Mouse (Mus musculus) adrenal gland, postnatal 10 days (tissue): ENCODE data around the gene Chchd10. TPM values are rescaled to one million over a fixed set of nuclear protein-coding genes. Genes with fewer than 3 reads are reported as not detected.
"Not testable (repeated sequence)": the region's sequence is repeated elsewhere in the genome, so short reads cannot be mapped to it uniquely, and the experiment has no call there.

ENCODE experiments used
- DNase-seq: peaks from one replicate; pipeline ENCODE4 v3.0.0; 2021; ENCODE audit warnings: mixed read lengths
- long read RNA-seq, 2 experiments: library from polyadenylated mRNA; stranded (forward); transcript quantifications; one replicate each; pipeline ENCODE4 v2.0.0; 2021
- total RNA-seq, 2 experiments: library from RNA; stranded (reverse); gene quantifications; 2 replicates each; pipeline ENCODE4 v1.2.3; 2021

Gene Chchd10
- 1,000 to 10,000 TPM; 1,348 to 1,353 TPM for total RNA-seq
- long read RNA-seq, experiment 1, transcript Chchd10-202 (2 exons, 405 nt): minor isoform, 11 of 1,648 reads
- long read RNA-seq, experiment 1, transcript Chchd10-201 (4 exons, 939 nt): major isoform, 1,548 of 1,648 reads
- long read RNA-seq, experiment 1, partial matches to known transcripts: 85 of 1,648 reads
- long read RNA-seq, experiment 1, other reads (novel, unspliced or antisense): 4 of 1,648 reads
- long read RNA-seq, experiment 2, transcript Chchd10-201 (4 exons, 939 nt): major isoform, 1,321 of 1,373 reads
- long read RNA-seq, experiment 2, transcript Chchd10-202 (2 exons, 405 nt): minor isoform, 9 of 1,373 reads
- long read RNA-seq, experiment 2, partial matches to known transcripts: 29 of 1,373 reads
- long read RNA-seq, experiment 2, other reads (novel, unspliced or antisense): 14 of 1,373 reads

DNA sequence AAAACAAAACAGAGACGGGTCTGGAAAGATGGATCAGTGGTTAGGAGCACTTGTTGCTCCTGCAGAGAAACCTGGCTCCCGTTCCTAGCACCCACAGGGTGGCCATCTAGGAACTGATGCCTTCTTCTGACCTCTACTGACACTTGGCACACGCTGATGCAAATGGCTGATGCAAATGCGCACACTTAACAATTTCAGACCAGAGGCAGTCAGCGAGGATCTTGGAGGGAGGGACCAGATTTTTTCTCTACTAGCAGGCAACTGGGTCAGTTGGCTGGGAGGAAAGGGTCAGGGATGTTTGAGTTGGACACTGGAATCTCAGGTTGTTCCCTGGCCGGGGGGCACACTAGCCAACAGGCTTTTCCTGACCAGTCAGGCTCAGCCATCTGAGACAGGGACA, at the start of gene Chchd10:
Chchd10 (plus strand) TSS at position 240 of the 400 bp plus-strand sequence.
- no peak for DNase-seq

DNA sequence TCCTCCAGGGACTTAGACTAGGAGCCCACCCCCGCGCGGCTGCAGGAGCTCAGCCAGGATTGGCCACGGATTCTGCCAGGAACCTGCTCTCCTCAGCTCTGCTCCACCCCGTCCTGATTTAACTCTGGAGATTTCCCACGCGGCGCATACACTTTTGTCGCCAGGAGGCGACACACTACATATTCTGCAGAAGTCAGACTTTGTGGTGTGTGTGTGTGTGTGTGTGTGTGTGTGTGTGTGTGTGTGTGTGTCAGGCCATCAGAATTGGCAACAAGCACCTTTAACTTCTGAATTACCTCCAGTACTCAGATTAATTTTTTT, 49.7 kb upstream of the Chchd10 start:
- peak; percentile 84 for DNase-seq

DNA sequence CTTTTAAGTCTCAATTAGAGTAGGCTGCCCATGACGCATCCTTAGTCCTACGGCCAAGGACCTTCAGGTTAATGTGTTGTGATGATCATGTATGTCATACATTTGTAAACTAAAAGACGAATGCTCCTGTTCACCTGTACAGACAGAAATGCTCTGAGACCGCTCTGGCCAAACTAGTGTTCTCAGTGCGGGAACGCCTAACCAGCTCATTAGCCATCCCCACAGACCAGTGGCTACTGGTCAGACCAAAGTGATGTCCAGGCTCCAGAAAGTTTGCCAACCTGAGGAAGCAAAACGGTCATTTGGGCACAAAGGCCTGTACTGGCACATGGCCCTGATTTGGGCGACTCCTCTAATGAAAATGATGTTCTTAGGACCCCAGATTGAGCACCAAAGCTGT, 48.2 kb upstream of the Chchd10 start:
- DNase-seq: no peak

DNA sequence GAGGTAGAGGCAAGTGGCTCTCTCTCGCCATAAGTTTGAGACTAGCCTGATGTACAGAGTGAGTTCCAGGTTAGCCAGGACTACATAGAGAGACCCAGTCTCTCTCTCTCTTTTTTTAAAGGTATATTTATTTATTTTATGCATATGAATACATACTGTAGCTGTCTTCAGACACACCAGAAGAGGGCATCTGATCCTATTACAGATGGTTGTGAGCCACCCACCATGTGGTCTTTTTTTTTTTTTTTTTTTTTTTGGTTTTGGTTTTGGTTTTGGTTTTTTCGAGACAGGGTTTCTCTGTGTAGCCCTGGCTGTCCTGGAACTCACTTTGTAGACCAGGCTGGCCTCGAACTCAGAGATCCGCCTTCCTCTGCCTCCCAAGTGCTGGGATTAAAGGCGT, 45.4 kb upstream of the Chchd10 start:
- DNase-seq: not testable (repeated sequence)

DNA sequence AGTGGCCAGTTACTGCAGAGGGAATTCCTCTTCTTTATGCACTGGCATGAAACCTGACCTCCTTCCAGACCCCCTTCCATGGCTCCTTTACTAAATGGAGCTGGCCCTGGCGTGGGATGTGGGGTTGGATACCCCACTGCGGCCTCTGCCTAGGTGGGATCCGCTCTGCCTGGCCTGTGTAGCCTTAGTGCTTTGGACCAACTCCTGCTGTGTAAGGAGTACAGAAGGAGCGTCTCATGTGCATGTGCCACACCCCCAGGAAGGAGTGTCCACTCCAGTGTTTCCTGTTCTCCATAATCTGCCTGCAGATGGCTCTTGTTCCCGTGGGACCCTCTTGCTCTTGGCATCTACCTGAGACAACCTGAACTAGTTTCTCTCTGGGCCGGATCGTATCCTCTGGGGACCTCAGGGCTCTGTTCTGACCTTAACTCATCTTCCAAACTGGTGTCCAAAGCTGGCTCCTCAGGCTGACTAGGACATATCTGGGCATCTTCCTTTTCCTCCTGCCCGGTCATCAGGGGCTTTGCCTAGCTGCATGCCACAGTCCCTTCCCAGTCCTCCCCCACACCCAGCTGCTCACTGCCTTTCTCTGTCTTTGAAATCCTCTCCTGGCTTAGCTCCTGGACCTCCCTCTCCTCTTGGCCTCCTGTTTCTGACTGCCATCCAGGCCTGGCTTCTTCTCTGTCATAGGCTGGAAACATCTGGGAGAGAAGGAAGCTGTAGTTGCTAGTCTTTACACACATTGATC, 43.4 kb upstream of the Chchd10 start:
- DNase-seq: no peak

DNA sequence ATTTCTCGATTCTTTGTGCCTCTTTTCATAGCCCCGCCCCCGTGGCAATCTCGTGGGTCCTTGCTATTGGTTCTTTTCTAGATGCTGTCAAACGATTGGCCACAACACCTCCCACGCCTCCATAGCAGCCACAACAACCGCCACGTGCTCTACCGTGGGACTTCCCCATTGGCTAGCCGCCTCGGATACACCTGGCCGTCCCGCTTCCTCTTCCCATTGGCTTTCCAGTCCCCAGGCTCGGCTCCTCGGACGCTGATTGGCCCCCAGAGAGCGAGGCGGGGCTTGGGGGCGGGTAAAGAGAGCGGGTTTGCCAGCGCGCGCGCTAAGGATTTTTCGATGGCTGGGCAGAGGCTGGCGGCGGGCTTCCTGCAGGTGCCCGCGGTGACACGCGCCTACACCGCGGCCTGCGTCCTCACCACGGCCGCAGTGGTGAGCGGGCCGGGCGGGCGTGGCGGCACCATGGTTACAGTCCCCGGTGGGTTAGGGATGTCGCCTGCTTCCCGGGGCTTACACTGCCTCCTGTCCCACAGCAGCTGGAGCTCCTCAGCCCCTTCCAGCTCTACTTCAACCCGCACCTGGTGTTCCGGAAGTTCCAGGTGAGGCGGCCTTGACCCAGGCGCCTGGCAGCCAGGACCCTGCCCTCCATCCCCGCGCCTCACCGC, 39.7 kb upstream of the Chchd10 start, which contains the start of gene Derl3:
Derl3 (plus strand) TSS at position 325 of the 662 bp plus-strand sequence.
- DNase-seq: peak; percentile 94

DNA sequence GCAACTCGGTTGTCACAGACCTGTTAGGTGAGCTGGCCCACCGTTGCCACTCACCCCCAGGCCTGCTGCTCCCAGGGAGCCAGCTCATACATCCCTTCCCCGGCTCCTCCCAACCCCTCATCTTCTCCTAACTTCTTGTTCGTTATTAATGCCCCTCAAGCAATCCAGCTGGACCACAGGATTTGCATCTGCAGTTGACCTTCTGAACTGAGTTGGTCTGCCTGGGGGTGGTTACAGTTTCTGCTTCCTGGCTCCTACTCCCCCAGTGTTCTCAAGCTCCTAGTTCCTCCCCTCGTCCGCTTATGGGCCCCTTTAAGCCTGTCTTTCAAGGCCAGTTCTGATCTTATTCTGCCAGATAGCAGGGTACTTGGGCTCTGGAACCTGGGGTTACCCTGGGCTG, 38.3 kb upstream of the Chchd10 start:
- no peak for DNase-seq

DNA sequence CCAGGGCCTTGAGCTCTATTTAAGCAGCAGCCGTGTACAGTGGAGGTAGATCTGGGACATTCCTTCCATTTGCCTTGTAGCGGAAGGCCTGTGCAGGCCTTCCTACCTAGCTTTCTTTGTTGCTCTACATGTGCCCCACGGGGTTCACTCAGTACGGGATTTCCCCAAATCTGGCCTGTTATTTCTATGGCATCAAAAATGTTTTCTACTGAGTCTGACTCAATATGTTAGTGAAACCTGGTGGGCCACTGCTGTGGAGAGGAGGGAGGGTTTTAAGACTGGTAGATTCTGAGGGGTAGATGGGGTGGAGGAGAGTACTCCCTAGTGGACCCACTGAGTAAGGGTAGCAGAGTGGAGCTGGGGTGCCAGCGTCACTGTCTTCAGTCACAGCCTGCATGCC, 37.2 kb upstream of the Chchd10 start:
- DNase-seq: no peak

DNA sequence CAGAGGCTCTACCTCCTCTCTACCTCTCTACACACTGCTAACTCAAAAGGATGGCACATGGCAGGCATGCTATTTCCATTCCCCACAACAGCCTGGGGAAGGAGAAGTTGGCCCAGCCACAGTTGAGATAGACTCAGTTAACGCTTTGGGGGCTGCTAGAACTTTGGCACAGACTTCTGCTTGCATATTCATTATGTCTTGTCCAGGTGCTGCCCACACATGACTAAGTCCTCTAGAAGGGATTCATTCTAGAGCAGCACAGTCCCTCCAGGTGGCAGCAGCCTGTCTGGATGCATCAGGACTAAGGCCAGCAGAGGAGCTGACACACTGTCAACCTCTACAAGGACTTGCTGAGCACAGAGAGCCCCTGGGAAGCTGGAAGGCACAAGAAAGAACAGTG, 36.7 kb upstream of the Chchd10 start:
- DNase-seq: no peak

DNA sequence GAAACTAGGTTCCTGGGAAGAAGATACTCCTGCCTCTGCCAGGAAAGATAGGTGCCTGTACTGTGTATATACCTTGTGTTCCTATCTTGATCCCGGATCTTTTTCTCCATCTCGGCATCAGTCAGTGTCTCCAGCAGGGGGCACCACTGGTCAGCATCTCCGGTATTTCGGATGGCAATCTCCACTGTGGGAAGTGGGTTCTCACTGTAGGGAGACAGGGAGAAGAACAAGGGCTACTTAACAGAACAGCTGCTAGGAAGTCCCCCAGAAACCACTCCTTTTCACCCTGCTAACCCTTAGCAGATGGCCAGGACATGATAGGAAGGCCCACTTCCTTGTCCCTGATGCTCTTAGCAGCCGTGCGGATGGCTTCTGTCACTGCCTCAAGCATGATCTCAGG, 35.6 kb upstream of the Chchd10 start:
- DNase-seq: peak; percentile 88

DNA sequence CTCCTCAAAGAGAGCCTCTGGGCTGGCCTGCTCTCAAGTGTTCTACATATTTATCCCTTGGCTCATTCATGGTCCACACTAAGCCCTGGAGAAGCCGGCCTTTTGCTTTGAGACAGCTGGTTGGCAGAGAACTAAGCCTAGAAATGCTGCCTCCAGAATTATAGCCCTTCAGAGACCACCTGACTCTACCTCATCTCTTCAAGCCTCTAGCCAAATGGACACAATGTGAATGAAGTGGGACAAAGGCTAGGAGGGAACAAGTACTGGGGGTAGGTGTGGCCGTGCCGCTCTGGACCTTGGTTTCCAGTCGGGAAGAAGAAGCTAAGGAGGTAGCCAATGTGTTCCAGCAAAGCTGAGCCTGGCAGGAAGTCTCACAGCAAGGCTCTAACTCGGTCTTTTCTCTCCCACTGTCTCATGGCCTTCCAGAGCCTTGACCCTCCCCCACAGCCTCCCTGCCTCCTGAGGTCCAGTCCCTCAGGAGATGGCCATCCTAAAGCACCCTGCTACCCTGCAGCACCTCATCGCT, 34.8 kb upstream of the Chchd10 start:
- peak; percentile 31 for DNase-seq

DNA sequence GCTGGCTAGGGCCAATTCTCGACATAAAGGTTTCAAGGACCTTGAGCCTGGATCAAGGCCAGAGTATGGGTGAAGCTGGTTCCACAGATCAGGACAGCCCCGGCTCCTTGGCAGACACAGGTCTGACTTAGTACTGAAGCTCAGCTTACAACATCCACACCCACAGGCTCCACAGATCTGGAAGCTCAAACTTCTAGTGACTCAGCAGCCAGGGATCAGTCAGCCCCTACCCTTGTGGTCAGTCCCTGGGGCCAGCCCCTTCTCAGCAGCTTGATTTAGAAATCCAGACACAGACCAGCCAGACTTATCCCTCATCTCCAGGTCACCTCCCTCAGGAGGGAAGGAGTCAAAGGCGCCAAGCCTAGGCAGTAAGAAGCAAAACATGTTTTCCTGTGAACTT, 34.1 kb upstream of the Chchd10 start:
- peak; percentile 80 for DNase-seq

DNA sequence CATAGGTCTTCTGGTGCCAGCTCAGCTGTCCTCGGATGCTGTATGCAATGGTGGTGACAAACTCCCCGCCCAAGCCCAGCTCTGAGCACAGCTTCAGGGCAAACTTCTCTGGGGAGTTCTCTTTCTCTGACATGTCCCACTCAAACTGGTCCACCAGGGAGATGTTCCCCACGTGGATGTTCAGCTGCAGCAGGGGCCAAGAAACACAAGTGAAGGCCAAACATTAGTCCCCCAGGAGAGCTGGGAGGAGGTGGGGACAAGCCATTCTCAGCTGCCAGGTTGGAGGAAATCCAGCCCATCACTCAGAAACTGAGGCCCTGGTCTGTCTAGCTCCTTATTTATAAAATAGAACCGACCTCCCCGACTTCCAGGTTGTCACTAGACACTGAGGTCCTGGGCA, 28.5 kb upstream of the Chchd10 start:
- no peak for DNase-seq

DNA sequence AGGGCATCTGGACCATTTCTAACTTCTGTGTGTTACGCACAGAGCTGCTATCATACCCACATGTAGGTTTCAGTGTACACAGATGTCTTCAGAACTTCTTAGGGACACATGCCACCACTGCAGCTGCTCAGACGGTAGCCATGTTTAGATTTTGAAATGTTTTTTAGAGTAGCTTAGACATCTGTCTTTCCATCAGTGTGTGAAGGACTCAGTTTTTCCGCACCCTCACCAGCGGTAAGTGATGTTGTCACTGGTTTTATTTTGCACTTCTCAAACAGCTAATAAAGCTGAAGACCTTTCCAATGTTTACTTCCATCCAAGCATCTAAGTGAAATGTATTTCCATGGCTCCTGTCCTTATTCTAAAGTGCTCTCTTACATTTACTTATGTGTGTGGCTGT, 26.0 kb upstream of the Chchd10 start:
- DNase-seq: no peak

DNA sequence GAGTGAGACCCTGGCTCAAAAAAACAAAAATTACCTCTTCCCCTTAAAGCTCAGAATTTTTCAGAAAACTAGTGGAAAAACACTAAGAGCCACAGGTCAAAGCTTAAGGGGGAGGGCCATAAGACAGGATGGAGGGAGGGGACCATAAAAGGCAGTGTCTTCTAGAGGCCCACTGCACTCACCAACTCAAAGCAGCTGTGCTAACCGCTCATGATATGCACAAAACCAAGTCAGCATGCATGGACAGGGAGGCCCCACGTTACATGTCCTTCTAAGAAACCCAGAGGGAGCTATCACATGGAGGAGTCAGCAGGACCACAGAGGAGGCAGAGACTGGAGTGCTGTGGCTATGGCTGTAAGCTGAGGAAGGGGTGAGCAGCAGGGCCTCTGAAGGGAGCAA, 22.2 kb upstream of the Chchd10 start:
- DNase-seq: no peak

DNA sequence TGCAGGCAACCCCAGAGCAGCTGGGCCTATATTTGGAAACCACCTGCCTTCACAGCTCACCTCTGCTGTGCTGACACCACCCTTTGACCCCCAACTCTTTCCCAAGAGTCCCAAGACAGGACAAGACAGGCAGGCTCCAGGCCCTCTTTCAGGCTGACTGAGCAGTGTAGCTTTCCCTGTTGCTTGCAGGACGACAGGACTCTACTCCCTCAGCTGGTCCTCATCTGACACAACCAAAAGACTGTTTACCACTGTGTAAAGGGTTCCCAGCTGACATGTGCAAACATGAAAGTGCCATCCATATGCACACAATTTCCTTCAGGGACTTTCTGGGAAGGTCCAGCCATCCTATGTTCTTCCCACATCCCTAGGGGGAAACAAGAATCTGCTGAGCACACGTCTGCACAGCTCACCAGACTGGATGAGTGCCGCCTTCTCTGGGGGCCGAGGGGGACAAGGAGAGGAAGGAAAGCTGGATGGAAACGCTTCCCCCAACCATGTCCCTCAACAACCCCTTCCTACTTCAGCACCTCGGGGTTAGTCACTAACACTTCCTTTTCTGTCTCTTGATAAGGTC, 19.8 kb upstream of the Chchd10 start:
- no peak for DNase-seq

DNA sequence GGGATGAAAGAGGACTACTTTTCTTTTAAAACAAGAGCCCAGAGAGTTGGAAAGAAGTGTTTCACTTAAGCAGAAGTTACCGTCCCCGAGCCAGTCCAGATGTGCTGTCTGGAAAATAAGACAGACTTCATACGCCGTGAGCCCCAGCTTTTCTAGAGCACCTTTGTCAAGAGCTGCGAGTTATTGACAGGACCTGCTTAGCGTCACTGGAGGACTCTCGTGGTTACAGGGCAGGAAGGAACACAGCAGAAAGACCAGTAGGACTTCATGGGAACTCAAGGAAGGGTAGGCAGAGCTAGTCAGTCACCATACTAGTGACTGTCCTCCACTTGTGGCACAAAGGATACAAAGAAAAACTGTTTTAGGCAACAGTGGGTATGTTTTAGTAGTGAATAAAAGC, 17.4 kb upstream of the Chchd10 start:
- DNase-seq: no peak

DNA sequence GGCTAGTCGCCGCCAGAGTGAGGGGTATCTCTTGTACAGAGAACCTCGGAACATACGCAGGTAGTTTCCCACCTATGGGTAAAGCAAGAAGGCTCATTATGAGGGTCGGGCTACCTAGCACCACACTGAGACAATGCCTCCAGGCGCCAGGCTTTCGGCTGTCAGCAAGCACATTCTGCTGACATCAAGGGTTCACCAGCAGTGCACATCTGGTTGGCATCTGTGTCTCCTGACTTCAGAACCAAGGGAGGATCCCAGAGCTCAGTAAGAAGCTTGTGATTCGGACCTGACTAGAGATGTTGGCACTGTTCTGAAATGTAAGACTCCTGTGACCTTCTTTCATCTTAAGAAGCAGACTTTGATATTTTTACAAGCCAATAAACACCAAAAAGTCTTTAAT, 16.1 kb upstream of the Chchd10 start:
- DNase-seq: no peak

DNA sequence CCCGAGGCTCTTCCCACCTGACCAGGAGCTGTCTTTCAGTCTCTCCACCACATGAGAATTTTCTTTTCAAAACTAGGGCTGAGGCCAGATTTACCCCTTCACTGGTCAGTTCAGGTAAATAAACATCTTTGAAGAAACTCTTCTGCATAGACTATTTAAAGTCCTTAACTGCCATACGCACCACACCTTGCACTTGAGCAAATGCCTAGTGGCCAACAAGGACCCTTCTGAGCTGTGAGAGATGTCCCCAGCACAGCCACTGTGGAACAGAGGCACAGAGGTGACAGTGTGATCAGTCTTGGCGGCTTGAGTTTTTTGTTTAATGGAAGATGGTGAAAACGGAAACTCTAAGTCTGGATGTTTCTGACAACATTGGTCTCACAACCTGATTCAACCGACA, 13.9 kb upstream of the Chchd10 start:
- DNase-seq: no peak

DNA sequence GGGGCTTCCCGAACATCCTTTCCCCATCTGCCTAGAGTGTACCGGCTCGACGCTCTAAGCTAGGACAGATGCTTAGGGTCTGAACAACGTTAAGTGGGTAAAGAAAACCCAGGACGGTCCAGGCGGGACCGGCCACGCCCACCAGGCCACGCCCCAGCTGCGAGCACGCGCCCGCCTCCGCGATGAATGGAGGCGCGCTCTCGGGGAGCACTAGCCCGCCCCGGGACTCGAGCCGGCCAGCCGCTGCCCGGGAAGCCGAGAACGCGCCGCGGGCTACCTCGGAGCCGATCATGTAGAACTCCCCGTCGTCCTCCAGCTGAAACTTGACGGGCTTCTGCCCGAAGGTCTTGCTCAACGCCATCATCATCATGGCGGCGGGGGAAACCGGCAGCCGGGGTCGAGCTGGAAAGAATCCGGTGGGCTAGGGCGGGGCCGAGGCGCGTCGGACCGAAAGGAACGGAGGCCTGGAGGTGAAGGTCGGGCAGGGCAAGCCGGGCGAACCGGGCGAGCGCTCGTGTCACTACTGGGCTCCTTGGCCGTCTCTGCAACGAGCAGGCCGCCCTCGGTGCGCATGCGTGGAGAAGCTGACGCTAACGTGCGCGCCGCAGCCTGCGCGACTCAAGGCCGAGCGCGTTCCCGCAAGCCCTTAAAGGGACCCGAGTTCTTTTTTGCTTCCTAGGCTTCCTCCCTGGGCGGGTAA, 11.8 kb upstream of the Chchd10 start, which contains the start of gene Smarcb1:
Smarcb1 (minus strand) TSS at position 592 of the 700 bp plus-strand sequence.
- peak; percentile 96 for DNase-seq

DNA sequence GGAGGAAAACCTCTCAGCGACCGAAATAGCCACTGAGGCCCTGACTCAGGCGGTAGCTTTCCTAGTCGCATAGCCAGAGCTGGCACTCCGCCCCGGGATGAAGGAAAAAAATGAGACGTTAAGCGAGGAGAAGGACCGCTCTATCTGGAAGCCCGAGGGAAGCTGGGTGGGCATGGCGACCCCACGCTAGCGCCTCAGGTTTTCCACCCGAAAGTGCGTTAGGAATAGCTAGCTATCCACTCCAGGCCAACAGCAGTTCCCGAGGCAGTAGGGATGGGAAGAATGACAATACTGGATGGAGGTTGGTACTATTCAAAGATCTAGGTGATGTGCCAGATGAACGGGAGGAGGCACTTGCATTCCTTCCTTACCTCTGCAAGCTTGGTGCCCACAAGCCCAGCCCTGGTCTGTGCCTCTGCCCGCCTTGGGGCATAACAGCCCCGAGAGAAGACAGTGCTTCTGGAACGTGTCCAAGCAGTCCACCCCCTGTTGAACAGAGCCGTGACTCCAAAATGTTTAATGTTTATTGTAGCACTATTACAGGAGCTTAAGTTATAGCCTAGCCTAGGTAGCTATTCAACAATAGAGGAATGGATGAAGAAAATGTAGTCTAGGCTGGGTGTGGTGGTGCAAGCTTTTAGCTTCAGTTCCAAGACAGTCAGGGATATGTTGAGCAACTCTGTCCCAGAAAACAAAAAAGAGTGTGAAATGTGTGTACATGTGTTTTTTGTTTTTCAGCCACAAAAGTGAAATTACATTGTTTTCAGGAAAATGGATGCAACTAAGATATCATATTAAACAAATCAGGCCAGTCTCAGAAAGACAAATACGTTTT, 11.0 kb upstream of the Chchd10 start:
- DNase-seq: no peak
